ENCODE assay signal across 9 mouse cellular contexts in the genomic region with DNA sequence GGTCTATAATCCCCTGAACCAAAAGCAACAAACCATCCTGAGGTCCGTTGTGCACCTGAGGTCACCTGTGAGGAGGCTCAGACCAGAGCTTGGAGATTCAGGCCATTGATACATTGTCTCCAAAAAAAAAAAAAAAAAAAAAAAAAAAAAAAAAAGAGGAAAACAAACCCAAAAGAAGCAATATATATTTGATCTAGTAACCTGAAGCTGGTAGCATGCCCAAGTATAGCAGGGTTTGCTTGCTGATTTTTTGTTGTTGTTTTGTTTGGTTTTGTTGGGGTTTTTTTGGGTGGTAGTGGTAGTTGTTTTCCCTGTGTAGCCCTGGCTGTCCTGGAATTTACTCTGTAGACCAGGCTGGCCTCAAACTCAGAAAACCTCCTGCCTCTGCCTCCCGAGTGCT. TPM values are rescaled to one million over a fixed set of nuclear protein-coding genes. Genes with fewer than 3 reads are reported as not detected.
DNase-seq lines count a peak whose midpoint lies in the region; ATAC-seq and TF ChIP-seq lines count a peak whose summit lies in the region.
"Had no signal": no experiment of that assay in that cellular context is flagged by ENCODE, and none has a peak within 500 bp of the region (broad histone marks: within the 10 kb centered on the region; RNA-seq: fewer than 3 reads in every experiment).

No protein-coding gene starts in this region.

- peak overlapping the region; percentile 89 for H3K9ac ChIP-seq in heart, embryonic 13.5 days
- 0 out of 2 replicates have a peak overlapping the region, but pooled peaks have one; percentile 45 for H3K9ac ChIP-seq in limb, embryonic 13.5 days

- peak overlapping the region; percentile 74 for H3K4me2 ChIP-seq in heart, embryonic 13.5 days
- peak overlapping the region; percentile 72 for H3K4me2 ChIP-seq in limb, embryonic 13.5 days (replicated peaks)

- peak overlapping the region; percentile 86 for H3K4me3 ChIP-seq in heart, embryonic 13.5 days
- peak overlapping the region; percentile 65 for H3K4me3 ChIP-seq in C2C12 (ENCODE audit: insufficient read depth, poor library complexity, severe bottlenecking)
- H3K4me3 ChIP-seq in embryonic fibroblast, embryonic 13.5 days (ENCODE audit: insufficient read depth, low read length) = peak overlapping the region; percentile 54
- H3K4me3 ChIP-seq in limb, embryonic 13.5 days = peak overlapping the region; percentile 74

- no peaks in the 10 kb centered on the region for H3K27me3 ChIP-seq in heart, embryonic 13.5 days (replicated peaks)
- H3K27me3 ChIP-seq in C2C12 (ENCODE audit: control insufficient read depth, insufficient read depth, insufficient read length) = no peaks in the 10 kb centered on the region
- no peaks in the 10 kb centered on the region for H3K27me3 ChIP-seq in limb, embryonic 13.5 days

- peaks cover 16% of the 10 kb centered on the region for H3K4me1 ChIP-seq in heart, embryonic 13.5 days
- H3K4me1 ChIP-seq in embryonic fibroblast, embryonic 13.5 days (ENCODE audit: control insufficient read depth, insufficient read depth, low read length) = no peaks in the 10 kb centered on the region
- H3K4me1 ChIP-seq in limb, embryonic 13.5 days = peaks cover 11% of the 10 kb centered on the region

- H3K9me3 ChIP-seq in heart, embryonic 13.5 days = 0 out of 2 replicates have a peak, but pooled peaks cover 5% of the 10 kb centered on the region
- no peaks in the 10 kb centered on the region for H3K9me3 ChIP-seq in limb, embryonic 13.5 days

- no peak for DNase-seq in heart, adult 18-20 months
- DNase-seq in right cerebral cortex, adult 2 months (ENCODE audit: low spot score in 2 of 2) = no peak
- no peak for DNase-seq in adrenal gland, adult 2 months
- DNase-seq in cerebellum, postnatal 25 days = no peak
- DNase-seq: kidney, postnatal 14 days had no signal

- H3K79me3 ChIP-seq in C2C12 (ENCODE audit: low read depth) = peaks cover 22% of the 10 kb centered on the region

- 67% methylated on average over 2 of the region's 2 CpGs for WGBS in heart, embryonic 13.5 days
- WGBS in limb, embryonic 13.5 days = 71% methylated on average over 2 of the region's 2 CpGs

- TF ChIP-seq CTCF in C2C12 (IDR thresholded peaks at IDR 0.05; ENCODE audit: control insufficient read depth, insufficient read depth, insufficient read length) = no peak
- TF ChIP-seq CTCF in embryonic fibroblast, embryonic 13.5 days (IDR thresholded peaks at IDR 0.05; ENCODE audit: borderline replicate concordance, insufficient read depth, low read length) = no peak

- peaks cover 44% of the 10 kb centered on the region for H3K79me2 ChIP-seq in C2C12 (ENCODE audit: control insufficient read depth, insufficient read depth)

- peaks cover 23% of the 10 kb centered on the region for H3K36me3 ChIP-seq in heart, embryonic 13.5 days
- H3K36me3 ChIP-seq in C2C12 (ENCODE audit: control insufficient read depth, insufficient read depth) = peaks cover 17% of the 10 kb centered on the region
- peaks cover 16% of the 10 kb centered on the region for H3K36me3 ChIP-seq in limb, embryonic 13.5 days

- peak overlapping the region; percentile 44 for H3ac ChIP-seq in C2C12 (ENCODE audit: control insufficient read depth, insufficient read length, low read depth)

- no peak for ATAC-seq in heart, embryonic 13.5 days (ENCODE audit: extremely low read depth, insufficient number of reproducible peaks, low FRiP score, low TSS enrichment)
- no peak for ATAC-seq in limb, embryonic 13.5 days (ENCODE audit: low FRiP score, low read depth)

- no peak for TF ChIP-seq POLR2A in embryonic fibroblast, embryonic 13.5 days (IDR thresholded peaks at IDR 0.05; ENCODE audit: low read depth, low read length)

- H3K27ac ChIP-seq in heart, embryonic 13.5 days (replicated peaks) = no peak overlapping the region
- no peak overlapping the region for H3K27ac ChIP-seq in embryonic fibroblast, embryonic 13.5 days (ENCODE audit: insufficient read depth, low read length)
- no peak overlapping the region for H3K27ac ChIP-seq in limb, embryonic 13.5 days

TF ChIP-seq in C2C12, 6 proteins besides CTCF, POLR2A, EP300 and RAD21:
- TF ChIP-seq FOSL1 (IDR thresholded peaks at IDR 0.05; ENCODE audit: insufficient read depth, low read length, poor library complexity, severe bottlenecking) = no peak
- no peak for TF ChIP-seq CEBPB (IDR thresholded peaks at IDR 0.05; ENCODE audit: low read depth)

RNA-seq across cellular contexts. Expression of gene Kifc5b, which starts 1.5 kb away (rescaled TPM):
- polyA plus RNA-seq in heart, embryonic 13.5 days (2015; fragmentation: Nextera tagmentation; extraction: Ambion mirVana) = 6.3 and 7.0 TPM in 2 replicates
- total RNA-seq in heart, adult 18-20 months (2021) = 1 to 10 TPM in 1 of 2 experiments, under 1 TPM in 1; 0.37 to 1.1 TPM
- polyA plus RNA-seq in C2C12 (2012; fragmentation: generic; extraction: Trizol) = 30.9 TPM
- polyA plus RNA-seq in embryonic fibroblast, embryonic 13.5 days (2011; ENCODE audit: insufficient read length, low read depth, missing spikeins) = 6.6 and 7.2 TPM in 2 replicates
- 9.0 and 9.6 TPM in 2 replicates for polyA plus RNA-seq in limb, embryonic 13.5 days (2015; fragmentation: Nextera tagmentation; extraction: Ambion mirVana)
- 1 to 10 TPM; 1.0 to 1.3 TPM for total RNA-seq in adrenal gland, adult 2 months (2021)
- 1.2 and 2.1 TPM in 2 replicates for polyA plus RNA-seq in adrenal gland, adult 2 months (2012; rRNA removed)

RNA-seq across cellular contexts. Expression of gene Phf1, which starts 14.5 kb away (rescaled TPM):
- polyA plus RNA-seq in heart, embryonic 13.5 days (2015; fragmentation: Nextera tagmentation; extraction: Ambion mirVana) = 8.4 and 9.2 TPM in 2 replicates
- total RNA-seq in heart, adult 18-20 months (2021) = 10 to 100 TPM; 15.3 to 16.5 TPM
- polyA plus RNA-seq in C2C12 (2012; fragmentation: generic; extraction: Trizol) = 7.3 TPM
- polyA plus RNA-seq in embryonic fibroblast, embryonic 13.5 days (2011; ENCODE audit: insufficient read length, low read depth, missing spikeins) = 10.9 and 12.0 TPM in 2 replicates
- 15.0 and 15.6 TPM in 2 replicates for polyA plus RNA-seq in limb, embryonic 13.5 days (2015; fragmentation: Nextera tagmentation; extraction: Ambion mirVana)
- total RNA-seq in adrenal gland, adult 2 months (2021) = 10 to 100 TPM; 35.2 to 36.4 TPM
- 202 and 271 TPM in 2 replicates for polyA plus RNA-seq in adrenal gland, adult 2 months (2012; rRNA removed)

RNA-seq across cellular contexts. Expression of gene Cuta, which starts 21.0 kb away (rescaled TPM):
- polyA plus RNA-seq in heart, embryonic 13.5 days (2015; fragmentation: Nextera tagmentation; extraction: Ambion mirVana) = 152 and 169 TPM in 2 replicates
- total RNA-seq in heart, adult 18-20 months (2021) = 100 to 1,000 TPM in 1 of 2 experiments, 10 to 100 TPM in 1; 93.2 to 100 TPM
- polyA plus RNA-seq in C2C12 (2012; fragmentation: generic; extraction: Trizol) = 166 TPM
- polyA plus RNA-seq in embryonic fibroblast, embryonic 13.5 days (2011; ENCODE audit: insufficient read length, low read depth, missing spikeins) = 80.0 and 90.5 TPM in 2 replicates
- polyA plus RNA-seq in limb, embryonic 13.5 days (2015; fragmentation: Nextera tagmentation; extraction: Ambion mirVana) = 170 and 176 TPM in 2 replicates
- 100 to 1,000 TPM; 145 to 164 TPM for total RNA-seq in adrenal gland, adult 2 months (2021)
- 378 and 381 TPM in 2 replicates for polyA plus RNA-seq in adrenal gland, adult 2 months (2012; rRNA removed)

RNA-seq across cellular contexts. Expression of gene Syngap1, which starts 22.7 kb away (rescaled TPM):
- polyA plus RNA-seq in heart, embryonic 13.5 days (2015; fragmentation: Nextera tagmentation; extraction: Ambion mirVana) = 1.3 and 2.0 TPM in 2 replicates
- total RNA-seq in heart, adult 18-20 months (2021) = 1 to 10 TPM; 3.6 to 5.5 TPM
- 3.0 TPM for polyA plus RNA-seq in C2C12 (2012; fragmentation: generic; extraction: Trizol)
- polyA plus RNA-seq in embryonic fibroblast, embryonic 13.5 days (2011; ENCODE audit: insufficient read length, low read depth, missing spikeins) = 52.2 and 58.4 TPM in 2 replicates
- 3.6 and 4.4 TPM in 2 replicates for polyA plus RNA-seq in limb, embryonic 13.5 days (2015; fragmentation: Nextera tagmentation; extraction: Ambion mirVana)
- 10 to 100 TPM; 14.3 to 21.8 TPM for total RNA-seq in adrenal gland, adult 2 months (2021)
- polyA plus RNA-seq in adrenal gland, adult 2 months (2012; rRNA removed) = 51.6 and 56.0 TPM in 2 replicates

RNA-seq across cellular contexts. Expression of gene Zbtb9, which starts 54.6 kb away (rescaled TPM):
- polyA plus RNA-seq in heart, embryonic 13.5 days (2015; fragmentation: Nextera tagmentation; extraction: Ambion mirVana) = 9.1 and 9.8 TPM in 2 replicates
- total RNA-seq in heart, adult 18-20 months (2021) = 1 to 10 TPM; 2.6 to 3.7 TPM
- 6.8 TPM for polyA plus RNA-seq in C2C12 (2012; fragmentation: generic; extraction: Trizol)
- 7.3 and 8.6 TPM in 2 replicates for polyA plus RNA-seq in embryonic fibroblast, embryonic 13.5 days (2011; ENCODE audit: insufficient read length, low read depth, missing spikeins)
- polyA plus RNA-seq in limb, embryonic 13.5 days (2015; fragmentation: Nextera tagmentation; extraction: Ambion mirVana) = 15.5 and 16.7 TPM in 2 replicates
- total RNA-seq in adrenal gland, adult 2 months (2021) = 1 to 10 TPM; 4.6 to 8.7 TPM
- 6.9 and 7.1 TPM in 2 replicates for polyA plus RNA-seq in adrenal gland, adult 2 months (2012; rRNA removed)

Comparison
In these comparisons a context has a peak if more than half of its experiments do, and no peak if none do; other contexts are left out.
1. RNA of gene Phf1, which starts 14.5 kb away (polyA plus RNA-seq): 202 to 271 TPM in adrenal gland, adult 2 months; 15.0 to 15.6 TPM in limb, embryonic 13.5 days, 10.9 to 12.0 TPM in embryonic fibroblast, embryonic 13.5 days, 8.4 to 9.2 TPM in heart, embryonic 13.5 days and 7.3 TPM in C2C12 (single experiment); every median in the first group is over 10 times any median in the second.
2. Peak in every context shown above with its lines, with median percentiles within 50 percentile points of each other: H3K4me3 ChIP-seq.